8 mouse cellular contexts compared by ENCODE assay signal in the genomic region with DNA sequence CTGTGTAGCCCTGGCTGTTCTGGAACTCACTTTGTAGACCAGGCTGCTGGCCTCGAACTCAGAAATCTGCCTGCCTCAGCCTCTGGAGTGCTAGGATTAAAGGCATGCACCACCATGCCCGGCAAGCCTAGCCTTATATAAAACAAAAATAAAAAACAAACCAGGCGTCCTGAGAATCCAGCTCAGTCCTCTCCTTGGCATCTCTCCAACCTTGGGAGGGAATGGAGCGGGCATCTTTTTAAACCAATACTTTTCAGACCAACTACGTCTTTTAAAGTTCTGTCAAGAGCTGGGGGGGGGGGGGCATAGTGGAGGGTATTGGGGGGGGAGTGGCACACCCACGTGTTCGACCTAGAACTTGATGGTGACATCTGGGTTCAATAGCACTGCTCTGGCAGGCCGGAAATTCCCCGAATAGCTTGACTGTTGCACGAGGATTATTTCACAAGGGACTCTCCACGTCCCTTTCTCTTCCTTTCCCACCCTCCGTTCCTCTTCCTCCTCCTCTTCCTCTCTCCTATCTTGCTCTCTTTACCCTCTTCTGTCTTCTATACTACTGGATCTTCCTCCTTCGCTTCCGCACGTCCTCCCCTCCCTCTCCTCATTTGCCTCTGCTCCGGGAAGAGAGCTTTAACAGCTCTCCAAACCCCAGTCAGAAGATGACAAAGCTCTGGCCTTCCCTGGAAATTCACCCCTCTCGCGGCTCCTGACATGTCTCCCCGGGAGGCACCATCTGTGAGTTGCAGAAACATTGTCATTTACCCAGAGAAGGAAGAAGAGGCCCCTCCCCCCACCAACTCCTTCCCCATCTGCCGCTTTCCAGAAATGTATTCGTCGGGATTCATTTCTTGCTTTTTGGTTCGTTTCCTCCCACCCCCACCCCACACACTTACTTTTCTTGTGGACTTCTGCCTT. TPM values are rescaled to one million over a fixed set of nuclear protein-coding genes. Genes with fewer than 3 reads are reported as not detected.
DNase-seq lines count a peak whose midpoint lies in the region; ATAC-seq and TF ChIP-seq lines count a peak whose summit lies in the region.

No protein-coding gene starts in this region.

- H3K4me1 ChIP-seq in lung, embryonic 14.5 days (ENCODE audit: insufficient read depth) = no peaks in the 10 kb centered on the region; the same call in 1 of the 2 replicates
- no peaks in the 10 kb centered on the region for H3K4me1 ChIP-seq in lung, adult 2 months (ENCODE audit: control insufficient read depth, insufficient read depth, low read length)
- H3K4me1 ChIP-seq in forebrain, postnatal 0 days (ENCODE audit: insufficient read depth) = 0 out of 2 replicates have a peak, but pooled peaks cover 2% of the 10 kb centered on the region
- peaks cover 1% of the 10 kb centered on the region; the same call in 1 of the 2 replicates for H3K4me1 ChIP-seq in intestine, embryonic 15.5 days (replicated peaks)
- H3K4me1 ChIP-seq in limb, embryonic 12.5 days (replicated peaks) = peaks cover 6% of the 10 kb centered on the region
- H3K4me1 ChIP-seq in neural tube, embryonic 14.5 days (ENCODE audit: control insufficient read depth, insufficient read depth, low read length) = no peaks in the 10 kb centered on the region

- H3K27me3 ChIP-seq in lung, embryonic 14.5 days (ENCODE audit: insufficient read depth, low read length) = no peaks in the 10 kb centered on the region
- no peaks in the 10 kb centered on the region for H3K27me3 ChIP-seq in forebrain, postnatal 0 days (ENCODE audit: insufficient read depth, low read length)
- H3K27me3 ChIP-seq in intestine, embryonic 15.5 days (replicated peaks) = no peaks in the 10 kb centered on the region
- H3K27me3 ChIP-seq in limb, embryonic 12.5 days = no peaks in the 10 kb centered on the region
- H3K27me3 ChIP-seq in neural tube, embryonic 14.5 days (ENCODE audit: control insufficient read depth, insufficient read depth, low read length) = no peaks in the 10 kb centered on the region

- no peak for TF ChIP-seq POLR2A in lung, adult 2 months (IDR thresholded peaks at IDR 0.05; ENCODE audit: borderline replicate concordance, extremely low read depth, low read depth, low read length)

- peak; percentile 19; the same call in 1 of the 2 replicates for ATAC-seq in lung, embryonic 14.5 days (ENCODE audit: insufficient read depth)
- peak; percentile 87 for ATAC-seq in forebrain, postnatal 0 days
- ATAC-seq in intestine, embryonic 15.5 days = no peak
- no peak for ATAC-seq in limb, embryonic 12.5 days (ENCODE audit: insufficient number of reproducible peaks, insufficient read depth, low FRiP score, low TSS enrichment, low read depth)
- ATAC-seq in neural tube, embryonic 14.5 days (ENCODE audit: low read depth) = no peak

- WGBS in lung, embryonic 14.5 days = 20% methylated on average over 23 of the region's 23 CpGs
- 20% methylated on average over 23 of the region's 23 CpGs for WGBS in lung, adult 2 months
- WGBS in forebrain, postnatal 0 days = 23% methylated on average over 23 of the region's 23 CpGs
- WGBS in intestine, embryonic 15.5 days = 23% methylated on average over 23 of the region's 23 CpGs
- WGBS in limb, embryonic 12.5 days = 26% methylated on average over 23 of the region's 23 CpGs
- WGBS in neural tube, embryonic 14.5 days = 27% methylated on average over 23 of the region's 23 CpGs

- H3K9ac ChIP-seq in lung, embryonic 14.5 days = peak overlapping the region; percentile 15; the same call in 1 of the 2 replicates
- no peak overlapping the region for H3K9ac ChIP-seq in forebrain, postnatal 0 days
- no peak overlapping the region for H3K9ac ChIP-seq in intestine, embryonic 15.5 days
- H3K9ac ChIP-seq in limb, embryonic 12.5 days (replicated peaks) = no peak overlapping the region; the same call in 1 of the 2 replicates
- H3K9ac ChIP-seq in neural tube, embryonic 14.5 days (replicated peaks; ENCODE audit: low read depth, low read length) = no peak overlapping the region; the same call in 1 of the 2 replicates

- peak overlapping the region; percentile 44; the same call in 1 of the 2 replicates for H3K27ac ChIP-seq in lung, embryonic 14.5 days (ENCODE audit: low read depth)
- H3K27ac ChIP-seq in forebrain, postnatal 0 days (ENCODE audit: low read depth, low read length) = peak overlapping the region; percentile 85
- H3K27ac ChIP-seq in intestine, embryonic 15.5 days = peak overlapping the region; percentile 59
- H3K27ac ChIP-seq in limb, embryonic 12.5 days = peak overlapping the region; percentile 76
- H3K27ac ChIP-seq in neural tube, embryonic 14.5 days (ENCODE audit: low read depth, low read length) = no peak overlapping the region

- no peaks in the 10 kb centered on the region for H3K36me3 ChIP-seq in lung, embryonic 14.5 days (ENCODE audit: insufficient read depth)
- no peaks in the 10 kb centered on the region for H3K36me3 ChIP-seq in forebrain, postnatal 0 days (ENCODE audit: insufficient read depth)
- no peaks in the 10 kb centered on the region for H3K36me3 ChIP-seq in intestine, embryonic 15.5 days
- H3K36me3 ChIP-seq in limb, embryonic 12.5 days = no peaks in the 10 kb centered on the region
- H3K36me3 ChIP-seq in neural tube, embryonic 14.5 days (ENCODE audit: control insufficient read depth, insufficient read depth, low read length) = no peaks in the 10 kb centered on the region

- TF ChIP-seq CTCF in lung, embryonic 14.5 days (IDR thresholded peaks at IDR 0.05; ENCODE audit: low read depth) = no peak
- no peak for TF ChIP-seq CTCF in lung, adult 2 months (IDR thresholded peaks at IDR 0.05; ENCODE audit: insufficient read depth, low read length)
- TF ChIP-seq CTCF in forebrain, postnatal 0 days (IDR thresholded peaks at IDR 0.05; ENCODE audit: low read depth) = no peak

- H3K4me3 ChIP-seq in lung, embryonic 14.5 days (ENCODE audit: low read depth, low read length) = peak overlapping the region; percentile 15; the same call in 1 of the 2 replicates
- no peak overlapping the region for H3K4me3 ChIP-seq in lung, adult 2 months (replicated peaks; ENCODE audit: extremely low read depth, low read depth, low read length)
- peak overlapping the region; percentile 7; the same call in 1 of the 2 replicates for H3K4me3 ChIP-seq in forebrain, postnatal 0 days (ENCODE audit: low read depth, low read length)
- H3K4me3 ChIP-seq in intestine, embryonic 15.5 days (replicated peaks) = 0 out of 2 replicates have a peak overlapping the region, but pooled peaks have one; percentile 4
- H3K4me3 ChIP-seq in limb, embryonic 12.5 days (replicated peaks) = peak overlapping the region; percentile 11; the same call in 1 of the 2 replicates
- H3K4me3 ChIP-seq in neural tube, embryonic 14.5 days (ENCODE audit: low read depth, low read length) = no peak overlapping the region

- no peaks in the 10 kb centered on the region for H3K9me3 ChIP-seq in lung, embryonic 14.5 days (ENCODE audit: low read depth, low read length)
- no peaks in the 10 kb centered on the region for H3K9me3 ChIP-seq in forebrain, postnatal 0 days (ENCODE audit: low read length)
- no peaks in the 10 kb centered on the region for H3K9me3 ChIP-seq in intestine, embryonic 15.5 days
- H3K9me3 ChIP-seq in limb, embryonic 12.5 days = no peaks in the 10 kb centered on the region
- H3K9me3 ChIP-seq in neural tube, embryonic 14.5 days (ENCODE audit: control insufficient read depth, low read length) = no peaks in the 10 kb centered on the region

- peak; percentile 67 for DNase-seq in lung, embryonic 14.5 days
- DNase-seq in lung, adult 2 months = no peak
- peak; percentile 83 for DNase-seq in forebrain, postnatal 0 days
- DNase-seq in thymus, postnatal 14 days = no peak
- no peak for DNase-seq in thymus, adult 18-20 months

- peak overlapping the region; percentile 51 for H3K4me2 ChIP-seq in lung, embryonic 14.5 days
- peak overlapping the region; percentile 41 for H3K4me2 ChIP-seq in forebrain, postnatal 0 days (ENCODE audit: low read depth)
- H3K4me2 ChIP-seq in intestine, embryonic 15.5 days (replicated peaks) = peak overlapping the region; percentile 48
- peak overlapping the region; percentile 48 for H3K4me2 ChIP-seq in limb, embryonic 12.5 days
- H3K4me2 ChIP-seq in neural tube, embryonic 14.5 days (ENCODE audit: low read depth, low read length) = peak overlapping the region; percentile 28

RNA-seq across cellular contexts. Expression of gene Wdr66, which starts 5.2 kb away (rescaled TPM):
- 0.57 and 0.78 TPM in 2 replicates for polyA plus RNA-seq in lung, embryonic 14.5 days (2014; fragmentation: Nextera tagmentation; extraction: Ambion mirVana)
- polyA plus RNA-seq in lung, adult 2 months (2012; rRNA removed) = 6.3 and 9.1 TPM in 2 replicates
- total RNA-seq in forebrain, postnatal 0 days (2014; rRNA removed) = 1.8 and 4.4 TPM in 2 replicates
- 1.1 and 2.0 TPM in 2 replicates for polyA plus RNA-seq in forebrain, postnatal 0 days (2015; fragmentation: Nextera tagmentation; extraction: Ambion mirVana)
- polyA plus RNA-seq in intestine, embryonic 15.5 days (2015; fragmentation: Nextera tagmentation; extraction: Ambion mirVana) = 0.74 and 0.79 TPM in 2 replicates
- 0.44 TPM in 2 replicates for polyA plus RNA-seq in limb, embryonic 12.5 days (2016; fragmentation: Nextera tagmentation; extraction: Ambion mirVana)
- polyA plus RNA-seq in neural tube, embryonic 14.5 days (2014; fragmentation: Nextera tagmentation; extraction: Ambion mirVana) = 1.1 and 1.4 TPM in 2 replicates

Comparison
In these comparisons a context has a peak if more than half of its experiments do, and no peak if none do; other contexts are left out.
1. DNase-seq: peak in lung, embryonic 14.5 days (single experiment) and forebrain, postnatal 0 days (single experiment); none in lung, adult 2 months (single experiment), thymus, postnatal 14 days (single experiment) and thymus, adult 18-20 months (0 of 2).
2. H3K4me3 ChIP-seq: peak in lung, embryonic 14.5 days (single experiment), forebrain, postnatal 0 days (single experiment), intestine, embryonic 15.5 days (single experiment) and limb, embryonic 12.5 days (single experiment); none in lung, adult 2 months (single experiment) and neural tube, embryonic 14.5 days (single experiment).
3. ATAC-seq: peak in lung, embryonic 14.5 days (single experiment) and forebrain, postnatal 0 days (single experiment); none in intestine, embryonic 15.5 days (single experiment), limb, embryonic 12.5 days (single experiment) and neural tube, embryonic 14.5 days (single experiment).
4. Peak in every context shown above with its lines, with median percentiles within 50 percentile points of each other: H3K4me2 ChIP-seq.